Mouse (Mus musculus) cerebellum, adult 2 months (tissue): ENCODE measurements around the gene Washc1. TPM values are rescaled to one million over a fixed set of nuclear protein-coding genes. Genes with fewer than 3 reads are reported as not detected.
"Not testable (repeated sequence)": the region's sequence is repeated elsewhere in the genome, so short reads cannot be mapped to it uniquely, and the experiment has no call there.

ENCODE experiments used
- DNase-seq, 2 experiments: peaks; one replicate each; pipeline ENCODE4 v3.0.0; 2021
- H3K27ac ChIP-seq: fragments of 200-500 bp; 2 replicates; pipeline ENCODE4 v1.5.1; 2012; ENCODE audit warnings: low read length, control low read depth, inconsistent platforms; ENCODE audit not compliant: insufficient read depth
- H3K27me3 ChIP-seq: fragments of 200-500 bp; 2 replicates; pipeline ENCODE4 v1.6.1; 2012; ENCODE audit warnings: inconsistent platforms, mild to moderate bottlenecking, low read length, moderate library complexity; ENCODE audit not compliant: control insufficient read depth, insufficient read depth
- H3K4me1 ChIP-seq: fragments of 200-500 bp; 2 replicates; pipeline ENCODE4 v1.6.1; 2011; ENCODE audit warnings: low read length; ENCODE audit not compliant: control insufficient read depth, insufficient read depth
- H3K4me3 ChIP-seq: fragments of 200-500 bp; replicated peaks from 2 replicates; pipeline ENCODE3; 2011; ENCODE audit warnings: mild to moderate bottlenecking, low read depth, low read length, control low read depth; ENCODE audit not compliant: insufficient read depth
- CTCF ChIP-seq: fragments of 200-500 bp; IDR thresholded peaks from 2 replicates; pipeline ENCODE4 v1.5.1; 2011; ENCODE audit warnings: low read depth, mild to moderate bottlenecking, control low read depth, low read length, moderate library complexity, borderline replicate concordance; ENCODE audit not compliant: insufficient read depth
- POLR2A ChIP-seq: fragments of 200-500 bp; IDR thresholded peaks from 2 replicates; pipeline ENCODE4 v1.6.1; 2011; ENCODE audit warnings: low read length, control low read depth, borderline replicate concordance; ENCODE audit not compliant: insufficient read depth
- WGBS: fragments of 180-500 bp; shearing (Covaris S2); methylation state at CpG from one replicate; pipeline ENCODE4 v1.1.7; 2018; 5-methylcytosine and 5-hydroxymethylcytosine counted together
- polyA plus RNA-seq: library from polyadenylated mRNA; depleted of rRNA; stranded (reverse); fragments of >200 nt; gene quantifications from 2 replicates; pipeline ENCODE4 v1.2.3, GENCODE M21; 2012; rRNA removed

Washc1 gene
- polyA plus RNA-seq, 1 experiment, result 52.5 TPM

GRCm38 (mm10) chr17:66154876-66155275, 43.5 kb downstream of the Washc1 start:
- 79% methylated on average over 2 of the region's 2 CpGs for WGBS

GRCm38 (mm10) chr17:66158271-66158670, 46.9 kb downstream of the Washc1 start:
- DNase-seq, result no peak
- WGBS, result 93% methylated on average over 5 of the region's 5 CpGs
- no peak overlapping the region for H3K27ac ChIP-seq
- H3K4me1 ChIP-seq, result no peaks in the 10 kb centered on the region
- H3K27me3 ChIP-seq, result no peaks in the 10 kb centered on the region
- TF ChIP-seq CTCF (no peak), POLR2A (no peak)
- H3K4me3 ChIP-seq, result no peak overlapping the region

More at GRCm38 (mm10) chr17:66154876-66155275, 43.5 kb downstream of the Washc1 start:
- no peak overlapping the region for H3K27ac ChIP-seq
- H3K4me3 ChIP-seq, result no peak overlapping the region
- TF ChIP-seq CTCF, result no peak
- no peak for TF ChIP-seq POLR2A
- H3K27me3 ChIP-seq, result no peaks in the 10 kb centered on the region
- no peaks in the 10 kb centered on the region for H3K4me1 ChIP-seq
- DNase-seq, result no peak

- H3K27ac ChIP-seq, H3K4me1 ChIP-seq, DNase-seq, H3K4me3 ChIP-seq, H3K27me3 ChIP-seq: not testable (repeated sequence)
- WGBS, result 95% methylated on average over 5 of the region's 5 CpGs
Measured at GRCm38 (mm10) chr17:66167141-66167540, 55.8 kb downstream of the Washc1 start.

Other genes with a start within 250 kb of the Washc1 start
- gene Ralbp1, start 225.7 kb upstream of the Washc1 start, polyA plus RNA-seq, result 44.9 and 48.5 TPM in 2 replicates
- gene Twsg1, start 160.3 kb upstream of the Washc1 start, polyA plus RNA-seq, result 30.3 and 32.1 TPM in 2 replicates
- gene Ankrd12, start 34.5 kb upstream of the Washc1 start, polyA plus RNA-seq, result 25.5 and 28.1 TPM in 2 replicates
- 241 and 269 TPM in 2 replicates for gene Ndufv2, start 10.0 kb upstream of the Washc1 start, polyA plus RNA-seq
- 3.9 and 5.8 TPM in 2 replicates for gene Ddx11, start 12.0 kb downstream of the Washc1 start, polyA plus RNA-seq